Mouse (Mus musculus) layer of hippocampus, adult 2 months (tissue): ENCODE data around the gene E030018B13Rik. TPM values are rescaled to one million over a fixed set of nuclear protein-coding genes. Genes with fewer than 3 reads are reported as not detected.

Experiments used
- DNase-seq, 2 experiments: peaks; one replicate each; pipeline ENCODE4 v3.0.0; 2022; ENCODE audit warnings: low spot score in 2 of 2
- H3K27ac ChIP-seq: fragments of 200-600 bp; 2 replicates; pipeline ENCODE4 v1.8.1; 2022
- H3K4me3 ChIP-seq: fragments of 200-600 bp; 2 replicates; pipeline ENCODE4 v1.8.1; 2022; ENCODE audit warnings: mild to moderate bottlenecking
- CTCF ChIP-seq: fragments of 200-600 bp; conservative IDR thresholded peaks from 2 replicates; pipeline ENCODE4 v1.8.1; 2022; ENCODE audit warnings: antibody characterized with exemption, mild to moderate bottlenecking, moderate library complexity
- total RNA-seq, 2 experiments: library from RNA; stranded (reverse); gene quantifications; 2 replicates each; pipeline ENCODE4 v1.2.3; 2021

Gene E030018B13Rik
- total RNA-seq, 2 experiments from 2014 or later: not detected

DNA sequence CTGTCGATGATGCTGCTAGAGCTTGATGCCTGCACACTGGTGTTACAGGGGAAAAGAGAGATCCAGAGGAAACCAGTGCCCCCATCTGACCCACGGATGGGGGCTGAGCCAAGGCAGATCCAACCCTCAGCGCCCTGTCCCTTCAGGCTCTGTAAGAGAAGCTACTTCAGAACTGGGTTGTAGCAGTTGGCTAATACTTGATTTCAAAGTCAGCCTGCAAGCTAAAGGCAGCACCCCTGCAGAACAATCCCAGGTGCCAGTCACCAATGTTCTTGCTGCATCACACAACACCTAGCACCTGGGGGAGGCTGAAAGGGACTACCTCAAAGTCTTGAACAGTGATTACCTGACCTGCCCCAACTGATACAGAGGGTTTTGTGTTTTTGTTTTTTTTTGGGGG, 14.7 kb upstream of the E030018B13Rik start:
- Histone ChIP-seq H3K4me3 (no peak overlapping the region), H3K27ac (peak overlapping the region; percentile 99)
- TF ChIP-seq CTCF: no peak
- no peak for DNase-seq

DNA sequence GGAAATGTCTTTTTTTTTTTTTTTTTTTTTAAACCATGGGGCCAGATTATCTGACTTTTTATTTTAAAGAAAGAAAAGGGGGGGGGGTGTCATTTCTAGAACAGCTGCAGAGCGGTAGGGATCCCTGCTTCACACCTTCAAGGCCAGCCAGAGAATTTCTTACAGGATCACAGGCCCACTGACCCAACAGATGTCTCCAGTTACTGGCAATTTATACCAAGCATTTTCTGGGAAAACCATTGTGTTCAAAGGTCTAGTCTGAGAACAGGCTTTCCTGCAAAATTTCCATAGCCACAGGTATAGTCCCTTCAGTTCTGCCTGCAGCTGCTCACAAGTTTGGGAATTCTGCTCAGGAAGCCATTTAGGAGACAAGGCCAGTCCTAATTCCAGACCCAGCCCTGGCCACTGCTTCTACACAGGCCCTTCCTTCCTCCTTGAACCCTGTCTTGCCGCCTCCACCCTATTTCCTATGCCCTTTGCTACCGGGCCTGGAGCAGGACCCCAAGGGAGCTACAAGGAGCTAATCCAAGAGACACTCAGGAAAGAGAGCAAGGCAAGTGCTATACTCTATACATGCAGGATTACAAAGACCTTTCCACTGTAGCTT, 13.9 kb upstream of the E030018B13Rik start:
- DNase-seq: no peak
- Histone ChIP-seq H3K27ac (peak overlapping the region; percentile 99), H3K4me3 (no peak overlapping the region)
- TF ChIP-seq CTCF: no peak

DNA sequence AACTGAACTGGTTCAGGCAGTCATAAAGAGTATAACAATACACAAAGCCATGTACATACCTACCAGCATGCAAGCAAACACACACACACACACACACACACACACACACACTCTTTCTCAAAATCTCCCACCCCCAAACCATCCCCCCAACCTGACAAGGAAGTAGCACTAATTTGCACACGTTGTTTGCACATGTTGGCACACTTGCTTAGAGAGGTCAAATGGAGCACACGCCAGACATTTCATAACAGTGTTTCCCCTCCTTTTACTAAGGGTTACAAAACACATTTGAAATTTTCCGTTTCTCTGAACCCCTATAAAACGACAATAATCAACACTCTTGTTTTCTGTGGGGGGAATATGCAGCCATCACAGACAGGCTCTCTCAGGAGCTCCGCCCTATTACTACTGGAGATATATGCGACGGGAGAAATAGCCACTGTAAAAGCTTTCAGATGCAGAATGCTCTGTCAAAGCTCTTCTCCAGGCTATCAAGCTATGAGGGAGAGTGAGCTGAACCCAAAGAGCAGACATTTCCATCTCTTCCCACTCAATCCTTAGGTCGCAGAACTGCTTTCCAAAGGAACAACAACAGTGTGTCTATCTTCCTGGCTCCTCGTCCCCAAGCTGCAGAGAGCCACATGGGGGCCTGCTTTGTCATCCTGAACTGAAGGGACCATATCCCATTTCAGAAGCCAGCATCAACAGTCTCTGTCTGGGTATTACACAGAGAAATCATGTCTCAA, 12.8 kb upstream of the E030018B13Rik start:
- H3K4me3 ChIP-seq: no peak overlapping the region
- TF ChIP-seq CTCF: no peak
- H3K27ac ChIP-seq: peak overlapping the region; percentile 99
- no peak for DNase-seq

DNA sequence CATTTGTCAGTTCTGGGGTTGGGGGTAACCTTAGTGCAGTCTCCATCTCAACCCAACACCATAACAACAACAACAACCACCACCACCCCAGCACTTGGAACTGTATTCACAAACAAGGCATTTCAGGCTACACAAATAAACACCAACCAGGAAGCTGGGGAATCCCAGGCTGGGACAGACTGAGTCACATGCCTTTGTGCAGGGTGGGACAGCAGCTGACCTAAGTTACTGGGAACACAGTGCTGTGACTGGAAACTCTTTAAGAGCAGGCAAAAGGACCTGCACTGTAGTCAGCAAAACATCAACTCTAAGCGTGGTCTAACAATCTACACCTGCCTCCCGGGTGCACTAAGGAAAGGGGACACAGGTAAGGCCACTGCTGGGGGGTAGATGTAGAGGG, 11.5 kb upstream of the E030018B13Rik start:
- TF ChIP-seq CTCF: no peak
- peak overlapping the region; percentile 99 for H3K27ac ChIP-seq
- H3K4me3 ChIP-seq: no peak overlapping the region
- DNase-seq: no peak

DNA sequence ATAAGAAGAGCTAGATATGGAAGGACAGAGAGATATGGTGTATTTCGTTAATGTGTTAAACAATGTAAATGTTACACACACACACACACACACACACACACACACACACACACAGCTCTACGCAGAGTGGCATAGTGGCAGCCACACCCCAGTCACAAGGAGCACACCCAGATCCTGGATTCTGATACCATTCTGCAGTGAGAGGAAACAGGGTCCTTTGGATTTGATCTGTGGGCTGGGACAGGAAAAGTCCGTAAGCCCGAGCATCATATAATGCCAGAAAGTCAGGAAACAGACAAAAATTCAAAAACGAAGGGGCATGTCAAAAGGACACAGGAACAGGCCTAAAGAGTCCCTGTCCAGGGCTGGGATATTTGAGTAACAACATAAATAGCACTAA, 11.0 kb upstream of the E030018B13Rik start:
- no peak for TF ChIP-seq CTCF
- DNase-seq: no peak
- Histone ChIP-seq H3K27ac (peak overlapping the region; percentile 99), H3K4me3 (no peak overlapping the region)

DNA sequence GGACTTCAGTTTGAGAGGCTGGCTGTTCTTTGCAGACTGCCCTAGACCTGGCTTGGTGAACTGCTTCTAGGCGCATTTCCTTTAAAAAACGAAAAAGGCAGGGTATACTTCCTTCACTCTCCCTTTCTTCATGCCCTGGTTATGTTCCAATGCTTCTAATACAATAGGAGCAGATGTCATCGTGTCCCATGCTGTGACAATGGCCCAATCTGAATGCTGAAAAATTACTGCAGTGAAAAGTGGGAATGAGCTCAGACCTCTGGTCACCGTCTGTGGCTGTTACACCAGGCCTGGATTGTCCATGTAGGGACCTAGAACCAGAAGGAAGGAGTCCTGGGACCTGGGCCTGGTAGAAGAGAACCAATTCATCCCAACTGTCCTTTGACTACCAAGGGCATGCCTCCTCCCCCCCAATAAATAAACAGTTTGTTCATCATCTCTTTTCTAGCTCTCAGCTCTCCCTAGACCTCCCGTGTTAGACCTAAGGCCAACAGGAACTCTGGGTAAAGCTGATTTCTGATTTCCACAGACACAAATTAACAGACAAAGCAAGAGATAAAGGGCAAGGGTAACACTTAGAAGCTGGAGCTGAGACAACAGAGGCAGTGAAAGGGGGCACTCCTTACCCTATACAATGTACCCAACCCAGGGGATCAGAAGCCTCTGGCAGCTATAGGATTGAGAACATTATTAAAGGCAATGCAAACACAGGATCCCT, 8.7 kb upstream of the E030018B13Rik start:
- no peak for DNase-seq
- Histone ChIP-seq H3K27ac (peak overlapping the region; percentile 86), H3K4me3 (no peak overlapping the region)
- no peak for TF ChIP-seq CTCF

DNA sequence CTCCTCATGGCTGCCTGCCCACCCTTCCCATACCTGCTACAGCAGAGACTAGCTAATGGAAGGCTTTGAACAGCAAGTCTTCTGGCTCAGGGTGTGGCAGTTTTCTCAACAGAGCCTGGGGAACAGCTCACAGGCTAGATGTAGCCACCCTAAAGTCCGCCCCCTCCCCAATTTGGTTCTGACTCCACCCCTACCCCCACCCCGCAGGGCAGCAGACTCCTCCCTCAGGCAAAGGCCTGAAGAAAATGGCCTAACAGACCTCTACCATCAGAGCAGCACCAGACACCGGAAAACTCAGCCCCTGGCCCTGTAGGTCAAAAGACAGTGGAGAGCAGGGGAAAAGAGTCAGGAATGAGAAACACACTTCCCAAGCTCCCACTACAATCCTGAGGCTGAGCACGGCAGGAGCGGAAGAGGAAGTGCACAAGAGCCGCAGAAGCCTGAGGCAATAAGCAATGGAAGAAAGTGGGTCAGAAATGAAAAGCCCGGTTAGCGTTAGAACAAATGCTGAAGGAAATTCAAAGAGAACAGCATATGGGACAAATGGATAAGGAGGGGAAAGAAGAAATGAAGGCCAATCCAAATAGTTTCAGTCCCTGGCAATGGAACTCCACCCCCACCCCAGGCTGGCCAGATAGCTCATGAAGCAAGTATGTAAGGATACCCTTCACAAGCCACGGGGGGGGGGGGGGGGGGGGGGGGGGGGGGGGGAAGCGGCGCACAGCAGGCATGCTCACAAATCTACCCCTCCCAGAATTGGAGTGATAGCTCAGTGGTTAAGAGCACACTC, 8.0 kb upstream of the E030018B13Rik start:
- no peak overlapping the region for H3K4me3 ChIP-seq
- peak overlapping the region; percentile 86 for H3K27ac ChIP-seq
- DNase-seq: no peak
- TF ChIP-seq CTCF: no peak

DNA sequence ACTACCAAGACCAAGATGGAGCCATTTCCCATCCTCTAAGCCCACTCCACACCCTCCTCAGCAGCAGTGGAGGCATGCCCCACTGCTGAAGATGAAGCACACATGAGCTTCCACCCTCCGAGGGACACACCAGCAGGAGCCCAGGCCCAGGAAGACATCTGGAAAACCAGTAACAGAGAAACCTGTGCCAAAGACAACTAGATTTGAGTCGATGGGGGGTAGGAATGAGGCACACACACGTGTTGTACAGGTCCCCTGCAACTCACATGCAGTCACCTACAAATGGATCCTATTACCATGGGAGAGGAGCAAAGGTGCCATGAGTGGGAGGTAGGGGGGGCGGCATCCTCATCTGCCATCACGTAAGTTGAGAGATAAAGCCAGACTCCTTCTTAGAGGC, 6.4 kb upstream of the E030018B13Rik start:
- TF ChIP-seq CTCF: no peak
- no peak for DNase-seq
- no peak overlapping the region for H3K4me3 ChIP-seq
- H3K27ac ChIP-seq: peak overlapping the region; percentile 90

DNA sequence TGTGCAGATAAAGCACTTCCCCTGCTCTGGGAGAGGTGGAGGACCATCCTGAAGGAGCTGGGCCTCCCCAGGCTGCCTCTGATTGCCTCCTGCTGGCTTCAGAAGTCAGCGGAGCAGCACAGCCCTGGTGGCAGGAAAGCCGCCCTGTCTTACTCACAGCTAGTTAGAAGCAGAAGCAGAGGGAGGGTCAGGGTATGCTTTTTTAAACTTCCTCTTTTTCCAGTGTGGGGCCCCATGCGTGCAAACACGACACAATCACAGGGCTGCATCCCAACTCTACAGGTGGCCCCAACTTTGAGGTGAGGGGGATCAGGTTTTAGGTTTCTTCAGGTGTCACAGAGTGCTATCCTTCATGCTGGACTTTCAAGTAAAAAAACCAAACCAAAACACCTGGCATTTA, 5.7 kb upstream of the E030018B13Rik start:
- Histone ChIP-seq H3K27ac (peak overlapping the region; percentile 90), H3K4me3 (no peak overlapping the region)
- no peak for DNase-seq
- TF ChIP-seq CTCF: peak; percentile 40

DNA sequence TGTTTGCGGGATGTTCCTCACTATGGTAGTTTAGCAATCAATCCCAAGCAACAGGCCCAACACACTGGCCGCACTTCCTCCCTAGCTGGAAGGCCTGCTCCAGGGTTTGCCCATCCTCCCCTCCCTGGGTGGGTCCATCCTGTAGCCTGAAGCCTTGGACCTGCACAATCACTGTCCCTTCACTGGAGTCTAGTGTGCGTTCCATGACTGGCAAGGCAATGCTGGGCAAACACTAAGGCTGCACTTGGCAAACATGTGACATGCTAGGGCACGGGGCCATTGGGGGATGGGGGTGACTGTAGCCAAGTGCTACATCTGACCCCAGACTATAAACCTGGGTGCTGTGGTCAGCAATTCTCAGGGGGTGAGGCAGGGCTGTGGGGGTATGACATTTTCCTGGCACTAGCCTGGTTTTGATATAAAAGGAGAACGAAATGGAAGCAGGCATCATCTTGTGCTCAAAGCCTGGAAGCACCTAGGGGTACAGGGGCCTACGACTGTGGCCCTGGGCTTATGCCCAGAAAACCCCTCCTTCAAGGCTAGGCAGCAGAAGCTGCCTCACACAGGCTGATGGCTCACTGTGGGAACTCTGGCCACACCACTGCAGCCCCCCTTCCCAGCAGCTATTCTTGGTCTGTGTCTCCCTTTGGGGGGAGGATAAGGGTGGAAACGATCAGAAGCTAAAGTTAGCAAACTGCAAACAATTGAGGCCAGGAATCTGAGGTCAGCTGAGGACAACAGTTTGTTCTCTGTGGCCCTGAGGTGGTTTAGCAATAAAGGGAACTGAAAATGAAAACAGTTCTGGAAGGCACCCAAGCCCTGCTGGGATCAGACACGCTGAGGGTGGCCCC, 5.0 kb upstream of the E030018B13Rik start:
- Histone ChIP-seq H3K27ac (peak overlapping the region; percentile 90), H3K4me3 (no peak overlapping the region)
- TF ChIP-seq CTCF: no peak
- peak in 1 of 2 experiments; percentile 49 for DNase-seq

DNA sequence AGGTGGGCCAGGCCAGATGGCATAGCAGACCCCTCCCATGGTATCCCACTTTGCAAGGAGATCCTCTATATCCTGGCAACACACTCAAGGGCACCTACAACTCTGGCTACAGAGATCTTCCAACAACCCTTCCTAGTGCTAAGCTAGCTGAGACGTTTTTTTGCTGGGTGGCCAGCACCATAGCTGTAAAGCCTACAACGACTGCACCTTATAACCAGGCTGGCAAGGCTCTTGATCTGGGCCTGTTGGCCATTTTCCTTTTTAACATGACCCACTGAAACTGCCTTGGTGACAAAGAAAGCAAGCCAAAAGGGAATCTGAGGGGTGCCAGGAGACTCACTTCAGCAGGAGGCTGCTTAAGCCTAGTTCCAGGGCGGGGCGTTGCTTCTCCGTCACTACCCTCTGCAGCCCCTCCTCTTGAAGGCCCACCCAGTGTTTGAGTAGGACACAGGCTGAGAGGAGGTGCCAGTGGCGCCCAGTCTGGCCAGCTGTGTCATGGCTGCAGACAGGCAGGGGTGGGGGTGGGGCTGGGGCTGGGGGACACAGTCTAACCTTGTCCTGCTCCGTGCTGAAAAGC, 4.3 kb upstream of the E030018B13Rik start:
- H3K4me3 ChIP-seq: no peak overlapping the region
- TF ChIP-seq CTCF: no peak
- peak overlapping the region; percentile 90 for H3K27ac ChIP-seq
- no peak for DNase-seq
